Mouse (Mus musculus) embryonic facial prominence, embryonic 14.5 days (tissue): ENCODE measurements around the gene Islr. TPM values are rescaled to one million over a fixed set of nuclear protein-coding genes. Genes with fewer than 3 reads are reported as not detected.
A peak's percentile ranks its signal among the peaks of the same experiment; 100 is the strongest.

Experiments used
- ATAC-seq: fragments of 200-750 bp; cut with Nextera tagmentation; 2 replicates; pipeline ENCODE4 v1.8.0; 2017; ENCODE audit warnings: low read depth, moderate number of reproducible peaks, moderate TSS enrichment
- DNase-seq: peaks from one replicate; pipeline ENCODE4 v3.0.0-alpha.2; 2015; ENCODE audit warnings: low spot score
- H3K27ac ChIP-seq: fragments of 300-500 bp; sonication (generic); replicated peaks from 2 replicates; pipeline ENCODE4 v1.5.1; 2014; ENCODE audit warnings: low read depth, mild to moderate bottlenecking, low read length, moderate library complexity
- H3K27me3 ChIP-seq: fragments of 300-500 bp; sonication (generic); replicated peaks from 2 replicates; pipeline ENCODE4 v1.6.1; 2014; ENCODE audit warnings: low read length; ENCODE audit not compliant: control insufficient read depth, insufficient read depth
- H3K36me3 ChIP-seq: fragments of 300-500 bp; sonication (generic); 2 replicates; pipeline ENCODE4 v1.6.1; 2014; ENCODE audit warnings: low read length, mixed read lengths; ENCODE audit not compliant: control insufficient read depth, insufficient read depth
- H3K4me1 ChIP-seq: fragments of 300-500 bp; sonication (generic); 2 replicates; pipeline ENCODE4 v1.6.1; 2014; ENCODE audit warnings: antibody characterized with exemption, low read length; ENCODE audit not compliant: control insufficient read depth, insufficient read depth
- H3K4me2 ChIP-seq: fragments of 300-500 bp; sonication (generic); 2 replicates; pipeline ENCODE4 v1.6.1; 2014; ENCODE audit warnings: low read depth, mild to moderate bottlenecking, low read length, moderate library complexity, mixed read lengths
- H3K4me3 ChIP-seq: fragments of 300-500 bp; sonication (generic); 2 replicates; pipeline ENCODE4 v1.5.1; 2014; ENCODE audit warnings: low read depth, mild to moderate bottlenecking, low read length
- H3K9ac ChIP-seq: fragments of 300-500 bp; sonication (generic); 2 replicates; pipeline ENCODE4 v1.6.1; 2014; ENCODE audit warnings: low read depth, mild to moderate bottlenecking, low read length, moderate library complexity, mixed read lengths
- H3K9me3 ChIP-seq: fragments of 300-500 bp; sonication (generic); 2 replicates; pipeline ENCODE4 v1.6.1; 2016; ENCODE audit warnings: low read length; ENCODE audit not compliant: control insufficient read depth
- WGBS: fragments of 180-500 bp; shearing (Covaris S2); extraction: QIAGEN DNeasy Blood & Tissue Kit; methylation state at CpG from one replicate; pipeline ENCODE4 v1.1.7; 2014; 5-methylcytosine and 5-hydroxymethylcytosine counted together
- polyA plus RNA-seq: library from polyadenylated mRNA; unstranded; fragments of >200 nt; fragmentation: Nextera tagmentation; extraction: Ambion mirVana; gene quantifications from 2 replicates; pipeline ENCODE4 v1.2.1, GENCODE M21; 2014

Islr gene
- polyA plus RNA-seq, 1 experiment from 2014 or later: 118 TPM

DNA sequence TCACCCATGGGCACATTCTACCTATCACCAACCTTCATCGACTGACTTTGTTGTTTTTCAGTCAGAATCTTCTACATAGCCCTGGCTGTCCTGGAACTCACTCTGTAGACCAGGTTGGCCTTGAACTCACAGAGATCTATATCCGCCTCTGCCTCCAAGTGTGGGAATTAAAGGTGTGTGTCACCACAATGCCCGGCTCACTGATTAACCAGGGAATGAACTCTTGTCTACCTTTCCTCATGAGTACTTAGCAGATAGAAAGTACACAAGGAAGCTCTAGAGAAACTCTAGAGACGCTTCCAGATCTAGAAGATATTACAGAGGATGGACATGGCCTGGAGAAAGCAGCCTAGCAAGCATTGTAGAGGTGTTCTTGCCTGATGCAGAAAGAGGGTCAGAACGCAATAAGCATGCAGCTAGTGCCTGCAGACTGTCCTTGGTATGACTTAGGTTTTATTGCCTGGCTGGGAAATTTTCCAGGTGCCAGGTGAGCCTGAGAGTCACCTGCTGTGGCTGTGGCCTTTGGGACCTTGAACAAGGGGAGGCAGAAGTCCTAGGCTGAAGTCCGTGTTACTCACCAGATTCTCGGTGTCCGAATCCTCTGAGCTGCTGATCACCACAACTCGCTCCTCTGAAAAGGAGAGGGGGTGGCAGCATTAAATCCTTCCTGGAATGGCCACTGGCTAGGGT, 24.8 kb upstream of the Islr start:
- ATAC-seq (no peak), DNase-seq (no peak)
- Histone ChIP-seq H3K9me3 (no peaks in the 10 kb centered on the region), H3K27me3 (no peaks in the 10 kb centered on the region), H3K9ac (no peak overlapping the region), H3K27ac (no peak overlapping the region), H3K4me2 (no peak overlapping the region), H3K36me3 (peaks cover 67% of the 10 kb centered on the region), H3K4me1 (peaks cover 3% of the 10 kb centered on the region; the same call in 1 of the 2 replicates), H3K4me3 (no peak overlapping the region)
- 95% methylated on average over 9 of the region's 9 CpGs for WGBS

DNA sequence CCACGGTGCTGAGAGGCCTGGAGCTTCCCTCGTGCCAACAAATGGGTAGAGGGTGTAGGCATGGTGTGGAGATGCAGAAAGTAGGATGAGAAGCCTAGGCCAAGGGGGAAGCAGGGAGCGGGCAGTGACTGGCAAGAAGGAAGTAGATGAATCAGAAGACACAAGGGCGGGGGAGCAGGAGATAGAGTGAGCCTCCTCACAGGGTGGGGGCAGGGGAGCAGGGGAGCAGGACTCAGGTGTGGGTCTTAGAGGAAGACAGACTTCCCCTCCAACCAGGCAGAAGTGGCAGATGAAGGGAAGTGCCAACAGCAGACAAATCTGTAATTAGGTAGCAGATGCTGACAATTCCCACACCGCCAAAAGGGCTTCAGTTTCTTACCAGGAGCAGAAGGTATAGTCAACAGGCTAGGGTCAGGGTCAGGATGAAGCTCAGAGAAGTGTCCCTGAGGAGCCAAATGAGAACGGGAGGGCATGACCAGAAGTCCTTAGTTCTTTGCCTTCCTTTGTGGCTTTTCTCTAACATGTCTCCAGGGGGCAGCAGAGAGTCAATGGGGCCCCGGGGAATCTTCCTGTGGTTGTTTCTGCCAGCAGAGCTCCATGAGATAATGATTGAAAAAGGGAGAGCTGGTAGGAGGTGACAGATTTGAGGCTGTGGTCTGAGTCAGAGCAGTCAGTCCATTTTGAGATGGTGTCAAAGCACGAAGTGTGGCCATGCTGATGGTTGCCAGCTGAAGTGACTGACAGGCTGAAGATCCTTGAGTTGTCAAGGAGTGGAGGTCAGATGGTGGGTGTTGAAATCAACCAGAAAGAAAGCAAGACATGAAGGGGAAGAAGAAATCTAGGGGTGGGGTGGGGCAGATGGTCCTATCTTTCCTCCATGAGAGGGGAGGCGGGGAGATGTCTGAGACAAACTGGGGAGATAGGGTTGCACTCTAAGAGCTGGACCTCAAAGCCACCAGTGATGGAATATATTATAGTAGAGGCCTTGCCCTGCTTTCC, 22.1 kb upstream of the Islr start:
- Histone ChIP-seq H3K4me1 (no peaks in the 10 kb centered on the region), H3K4me2 (no peak overlapping the region), H3K9me3 (no peaks in the 10 kb centered on the region), H3K9ac (no peak overlapping the region), H3K27ac (no peak overlapping the region), H3K27me3 (no peaks in the 10 kb centered on the region), H3K36me3 (peaks cover 70% of the 10 kb centered on the region), H3K4me3 (no peak overlapping the region)
- ATAC-seq (no peak; the same call in 1 of the 2 replicates), DNase-seq (no peak)
- 64% methylated on average over 9 of the region's 9 CpGs for WGBS

DNA sequence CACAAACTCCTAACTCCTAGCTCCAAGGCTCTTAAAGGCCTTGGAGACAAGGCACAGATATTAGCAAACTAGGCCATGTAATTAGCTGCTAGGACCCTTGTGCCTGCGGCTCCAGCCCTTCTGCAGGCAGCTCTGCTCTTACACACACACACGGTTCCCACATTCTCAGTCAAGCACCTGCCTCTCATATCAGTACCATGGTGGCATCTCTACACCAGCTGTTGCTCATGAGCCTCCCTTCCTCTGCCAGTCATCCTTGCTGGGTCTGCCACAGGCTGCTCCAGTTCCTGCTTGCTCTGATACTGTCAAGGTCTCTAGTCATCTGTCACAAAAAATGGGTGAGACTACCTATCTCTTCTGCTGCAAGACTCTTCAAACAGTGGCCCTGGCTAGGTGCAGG, 20.2 kb upstream of the Islr start:
- no peak overlapping the region for H3K27ac ChIP-seq
- H3K27me3 ChIP-seq: no peaks in the 10 kb centered on the region
- H3K4me3 ChIP-seq: no peak overlapping the region
- 87% methylated on average over 2 of the region's 2 CpGs for WGBS
- ATAC-seq: no peak
- peaks cover 62% of the 10 kb centered on the region for H3K36me3 ChIP-seq
- H3K4me2 ChIP-seq: no peak overlapping the region
- no peaks in the 10 kb centered on the region for H3K4me1 ChIP-seq
- no peak for DNase-seq
- H3K9ac ChIP-seq: no peak overlapping the region
- H3K9me3 ChIP-seq: no peaks in the 10 kb centered on the region

DNA sequence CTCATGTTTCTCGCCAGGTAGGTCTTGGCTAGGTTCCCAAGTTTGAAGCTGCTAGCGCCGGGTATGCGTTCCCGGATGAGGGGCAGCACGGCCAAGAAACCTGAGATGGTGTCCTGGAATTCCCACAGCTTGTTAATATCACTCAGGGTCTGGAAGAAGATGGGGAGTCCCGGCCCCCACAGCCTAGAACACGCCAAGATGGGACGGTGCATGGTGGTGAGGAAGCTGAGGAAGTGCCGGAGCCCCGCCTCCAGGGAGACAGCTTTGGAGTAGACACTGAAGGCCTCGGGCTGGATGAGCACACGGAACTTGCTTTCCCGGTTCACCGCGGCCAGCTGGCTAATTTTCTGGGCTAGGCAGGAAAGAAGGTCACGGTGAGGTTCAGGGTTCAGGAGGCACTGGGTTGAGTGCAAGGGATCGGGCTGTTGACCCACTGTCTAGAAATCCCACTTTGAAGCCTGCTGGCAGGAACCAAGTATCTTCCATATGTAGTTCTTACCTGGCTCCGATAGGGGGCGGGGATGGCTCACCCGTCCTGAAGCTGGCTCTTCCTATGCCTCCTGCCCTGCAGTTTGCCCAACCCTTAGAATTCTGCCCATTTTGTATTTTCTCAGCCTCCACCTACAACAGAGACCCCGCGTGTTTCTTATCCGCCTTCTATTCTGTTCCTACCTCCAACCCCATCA, 16.3 kb upstream of the Islr start:
- whole genome bisulfite sequencing: 55% methylated on average over 24 of the region's 24 CpGs
- Histone ChIP-seq H3K4me1 (no peaks in the 10 kb centered on the region), H3K27ac (no peak overlapping the region), H3K4me3 (no peak overlapping the region), H3K9me3 (no peaks in the 10 kb centered on the region), H3K27me3 (no peaks in the 10 kb centered on the region), H3K36me3 (peaks cover 30% of the 10 kb centered on the region), H3K4me2 (no peak overlapping the region), H3K9ac (no peak overlapping the region)
- ATAC-seq (peak; percentile 34; the same call in 1 of the 2 replicates), DNase-seq (peak; percentile 47)

DNA sequence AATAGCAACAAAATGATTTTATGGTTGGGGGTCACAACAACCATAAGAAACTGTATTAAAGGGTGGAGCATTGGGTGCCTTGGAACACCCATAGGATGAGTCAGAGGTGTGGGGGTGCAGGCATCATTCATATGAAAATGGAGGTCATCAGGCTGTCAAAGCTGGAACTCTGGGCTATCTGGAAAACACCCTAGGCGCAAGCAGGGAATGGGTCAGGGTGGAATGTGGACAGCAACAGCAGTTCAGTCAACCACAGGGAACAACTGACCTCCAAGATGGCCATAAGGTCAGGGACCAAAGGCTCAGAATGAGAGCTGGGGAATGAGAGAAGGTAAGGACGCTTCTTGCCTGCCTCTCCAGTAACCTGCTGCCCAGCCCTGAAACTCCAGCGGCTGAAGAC, 14.4 kb upstream of the Islr start:
- no peak overlapping the region for H3K4me2 ChIP-seq
- WGBS: 90% methylated on average over 3 of the region's 3 CpGs
- no peak for DNase-seq

DNA sequence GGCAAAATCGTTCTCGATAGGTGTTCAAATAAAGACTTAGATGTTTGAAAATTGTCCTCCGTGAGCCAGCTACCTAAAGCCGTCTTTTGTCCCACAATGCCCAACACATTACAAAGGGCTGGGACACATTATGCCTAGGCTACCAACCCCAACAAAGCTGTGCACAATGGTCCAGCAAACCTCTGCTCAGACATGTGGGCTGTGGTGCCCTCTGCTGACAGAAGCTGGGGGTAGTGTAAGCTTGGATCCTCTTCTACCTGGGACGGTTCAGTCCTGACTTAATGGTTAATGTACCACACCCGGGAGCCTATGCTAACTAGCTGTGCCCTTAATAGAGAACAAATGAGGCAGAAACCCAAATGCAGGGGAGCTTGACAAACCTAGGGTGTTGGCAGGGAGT, 12.3 kb upstream of the Islr start:
- no peaks in the 10 kb centered on the region for H3K27me3 ChIP-seq
- ATAC-seq: no peak

More for the DNA sequence above, 14.4 kb upstream of the Islr start:
- Histone ChIP-seq H3K9me3 (no peaks in the 10 kb centered on the region), H3K27me3 (no peaks in the 10 kb centered on the region), H3K36me3 (peaks cover 24% of the 10 kb centered on the region), H3K9ac (no peak overlapping the region), H3K4me3 (no peak overlapping the region), H3K4me1 (peaks cover 16% of the 10 kb centered on the region), H3K27ac (no peak overlapping the region)
- no peak for ATAC-seq

DNA sequence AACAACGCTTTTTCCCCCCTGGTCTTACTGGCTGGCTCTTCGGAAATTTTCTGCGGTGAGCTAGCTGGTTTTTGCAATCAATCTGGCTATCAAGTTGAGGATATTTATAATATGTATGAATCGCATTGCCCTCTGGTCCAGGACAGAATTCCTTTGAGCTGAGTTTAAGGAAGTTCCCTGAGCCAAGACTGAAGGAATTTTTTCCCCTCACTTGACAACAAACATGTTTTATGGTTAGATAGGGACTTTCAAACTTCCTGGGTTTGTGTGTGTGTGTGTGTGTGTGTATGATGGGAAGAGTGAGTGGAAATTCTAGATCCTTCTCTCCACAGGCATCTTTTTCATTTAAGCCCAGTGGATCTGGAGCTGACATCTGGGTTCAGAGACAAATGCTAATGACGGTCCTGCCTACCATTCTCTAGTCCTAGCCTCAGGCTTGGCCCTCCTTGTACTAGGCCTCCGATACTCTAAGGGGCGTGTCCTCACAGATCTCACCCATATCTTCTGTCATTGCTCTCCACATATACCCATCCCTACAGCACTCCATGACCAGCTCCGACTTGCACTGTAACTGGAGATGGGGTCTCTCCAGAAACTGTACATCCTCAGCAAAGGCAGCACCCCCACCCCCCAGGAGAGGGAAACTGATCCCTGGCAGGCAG, 10.5 kb upstream of the Islr start:
- peak; percentile 75 for DNase-seq
- WGBS: 37% methylated on average over 8 of the region's 8 CpGs
- H3K4me3 ChIP-seq: no peak overlapping the region
- no peak overlapping the region for H3K4me2 ChIP-seq
- H3K27me3 ChIP-seq: no peaks in the 10 kb centered on the region
- ATAC-seq: peak; percentile 21; the same call in 1 of the 2 replicates
- no peaks in the 10 kb centered on the region for H3K9me3 ChIP-seq
- H3K4me1 ChIP-seq: peaks cover 17% of the 10 kb centered on the region
- H3K27ac ChIP-seq: peak overlapping the region; percentile 58
- H3K36me3 ChIP-seq: no peaks in the 10 kb centered on the region
- no peak overlapping the region for H3K9ac ChIP-seq

More for the DNA sequence above, 12.3 kb upstream of the Islr start:
- Histone ChIP-seq H3K4me3 (no peak overlapping the region), H3K9me3 (no peaks in the 10 kb centered on the region), H3K27ac (no peak overlapping the region), H3K9ac (no peak overlapping the region), H3K36me3 (peaks cover 9% of the 10 kb centered on the region), H3K4me1 (peaks cover 17% of the 10 kb centered on the region), H3K4me2 (no peak overlapping the region)
- WGBS: 43% methylated on average over 6 of the region's 6 CpGs
- no peak for DNase-seq

DNA sequence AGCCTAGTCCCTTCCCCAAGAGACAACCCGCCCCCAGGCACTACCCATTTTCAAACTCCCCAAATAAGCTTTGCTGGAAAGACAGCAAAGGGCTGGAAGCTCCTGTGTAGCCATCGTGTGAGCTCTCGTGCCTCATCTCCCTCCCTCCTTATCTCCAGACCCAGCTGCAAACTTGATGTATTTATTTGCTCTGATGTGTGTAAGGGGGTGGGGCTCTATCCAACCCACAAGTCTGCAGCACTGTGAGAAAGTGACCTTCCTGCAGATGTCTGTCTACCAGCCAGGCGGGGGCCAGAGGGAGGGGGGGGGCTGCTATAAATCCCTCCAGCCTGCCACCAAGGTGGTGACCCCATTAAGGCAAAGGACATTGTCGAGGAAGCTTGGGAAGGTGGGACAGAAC, 9.8 kb upstream of the Islr start:
- WGBS: 23% methylated on average over 5 of the region's 5 CpGs
- ATAC-seq: no peak

More for the DNA sequence above, 9.8 kb upstream of the Islr start:
- Histone ChIP-seq H3K9me3 (no peaks in the 10 kb centered on the region), H3K4me3 (no peak overlapping the region), H3K4me1 (peaks cover 17% of the 10 kb centered on the region), H3K27me3 (no peaks in the 10 kb centered on the region), H3K27ac (no peak overlapping the region), H3K9ac (no peak overlapping the region), H3K36me3 (no peaks in the 10 kb centered on the region), H3K4me2 (no peak overlapping the region)
- DNase-seq: no peak
